Mouse (Mus musculus) MEL (cell line): ENCODE results near the gene Tmeff2. TPM values are rescaled to one million over a fixed set of nuclear protein-coding genes. Genes with fewer than 3 reads are reported as not detected.

ENCODE experiments used
- DNase-seq: peaks from one replicate; pipeline ENCODE4 v3.0.0; 2011; ENCODE audit warnings: low read depth, low spot score
- H3K27ac ChIP-seq: 2 replicates; pipeline ENCODE4 v1.5.1; 2012; ENCODE audit warnings: low read depth, mild to moderate bottlenecking, control low read depth, low read length, moderate library complexity; ENCODE audit not compliant: control insufficient read depth
- H3K27me3 ChIP-seq, 2 experiments: fragments of 150-350 bp in 1 of 2; sonication (generic) in 1 of 2; 2 replicates each; pipeline ENCODE4 v1.6.1; 2012; ENCODE audit warnings: low read length in 2 of 2, mild to moderate bottlenecking in 2 of 2, improper control_type of control experiment in 1 of 2, moderate library complexity in 1 of 2; ENCODE audit not compliant: insufficient read depth in 2 of 2, control insufficient read depth in 1 of 2
- H3K36me3 ChIP-seq, 2 experiments: 2 replicates each; pipeline ENCODE4 v1.6.1; 2012 to 2014; ENCODE audit warnings: low read length in 2 of 2, improper control_type of control experiment in 1 of 2, inconsistent platforms in 1 of 2, mild to moderate bottlenecking in 1 of 2; ENCODE audit not compliant: insufficient read depth in 2 of 2, control insufficient read depth in 1 of 2
- H3K4me1 ChIP-seq, 2 experiments: fragments of 150-350 bp in 1 of 2; sonication (generic) in 1 of 2; 2 replicates each; pipeline ENCODE4 v1.6.1; 2012; ENCODE audit warnings: low read length in 2 of 2, improper control_type of control experiment in 1 of 2, mild to moderate bottlenecking in 1 of 2; ENCODE audit not compliant: insufficient read depth in 2 of 2, control insufficient read depth in 1 of 2
- H3K4me3 ChIP-seq, 2 experiments: fragments of 150-350 bp in 1 of 2; sonication (generic) in 1 of 2; 2 replicates each; pipeline ENCODE4 v1.5.1; 2012; ENCODE audit warnings: low read depth in 2 of 2, low read length in 2 of 2, mild to moderate bottlenecking in 2 of 2, moderate library complexity in 2 of 2, control low read depth in 1 of 2, improper control_type of control experiment in 1 of 2; ENCODE audit not compliant: control insufficient read depth in 1 of 2, insufficient read depth in 1 of 2
- H3K79me2 ChIP-seq: 2 replicates; pipeline ENCODE4 v1.6.1; 2012; ENCODE audit warnings: mild to moderate bottlenecking, low read length, moderate library complexity; ENCODE audit not compliant: control insufficient read depth, poor library complexity, insufficient read depth
- H3K9ac ChIP-seq: 2 replicates; pipeline ENCODE4 v1.6.1; 2012; ENCODE audit warnings: low read depth, mild to moderate bottlenecking, control low read depth, low read length, moderate library complexity; ENCODE audit not compliant: control insufficient read depth, poor library complexity, severe bottlenecking
- H3K9me3 ChIP-seq: fragments of 150-350 bp; sonication (generic); replicated peaks from 2 replicates; pipeline ENCODE4 v1.6.1; 2012; ENCODE audit warnings: mild to moderate bottlenecking, low read length, improper control_type of control experiment, moderate library complexity; ENCODE audit not compliant: insufficient read depth
- BHLHE40 ChIP-seq: IDR thresholded peaks from 2 replicates; pipeline ENCODE4 v1.6.1; 2012; ENCODE audit warnings: low read depth, mild to moderate bottlenecking, inconsistent platforms, low read length, improper control_type of control experiment, borderline replicate concordance
- CHD1 ChIP-seq: IDR thresholded peaks from 2 replicates; pipeline ENCODE4 v1.6.1; 2012; ENCODE audit warnings: low read depth, mild to moderate bottlenecking, inconsistent platforms, low read length, improper control_type of control experiment
- CTCF ChIP-seq, 3 experiments: IDR thresholded peaks in 2 of 3; conservative IDR thresholded peaks in 1 of 3; 2 replicates each; pipeline ENCODE4 v1.5.1; 2011 to 2012; ENCODE audit warnings: low read length in 3 of 3, low read depth in 2 of 3, mild to moderate bottlenecking in 2 of 3, improper control_type of control experiment in 1 of 3, inconsistent platforms in 1 of 3, mixed read lengths in 1 of 3, moderate library complexity in 1 of 3; ENCODE audit not compliant: control insufficient read depth in 1 of 3, insufficient read depth in 1 of 3, poor library complexity in 1 of 3, severe bottlenecking in 1 of 3
- E2F4 ChIP-seq: IDR thresholded peaks from 2 replicates; pipeline ENCODE4 v1.6.1; 2011; ENCODE audit warnings: low read depth, low read length, improper control_type of control experiment, borderline replicate concordance
- ELF1 ChIP-seq: IDR thresholded peaks from 2 replicates; pipeline ENCODE4 v1.6.1; 2014; ENCODE audit warnings: low read depth, mild to moderate bottlenecking, inconsistent platforms, low read length, improper control_type of control experiment, moderate library complexity
- GABPA ChIP-seq: IDR thresholded peaks from 2 replicates; pipeline ENCODE4 v1.6.1; 2012; ENCODE audit warnings: low read depth, mild to moderate bottlenecking, inconsistent platforms, low read length, improper control_type of control experiment, moderate library complexity
- JUND ChIP-seq: IDR thresholded peaks from 2 replicates; pipeline ENCODE4 v1.6.1; 2011; ENCODE audit warnings: low read depth, mild to moderate bottlenecking, improper control_type of control experiment, low read length
- MAX ChIP-seq: IDR thresholded peaks from 2 replicates; pipeline ENCODE4 v1.6.1; 2011; ENCODE audit warnings: low read length, improper control_type of control experiment
- MAZ ChIP-seq: IDR thresholded peaks from 2 replicates; pipeline ENCODE4 v1.6.1; 2012; ENCODE audit warnings: low read depth, mild to moderate bottlenecking, inconsistent platforms, low read length, improper control_type of control experiment
- NELFE ChIP-seq: IDR thresholded peaks from 2 replicates; pipeline ENCODE4 v1.6.1; 2011; ENCODE audit warnings: low read depth, low read length, improper control_type of control experiment
- NRF1 ChIP-seq: IDR thresholded peaks from 2 replicates; pipeline ENCODE4 v1.6.1; 2014; ENCODE audit warnings: low read depth, mild to moderate bottlenecking, inconsistent platforms, low read length, improper control_type of control experiment, moderate library complexity; ENCODE audit not compliant: poor library complexity, insufficient read depth, severe bottlenecking
- TBP ChIP-seq: IDR thresholded peaks from 2 replicates; pipeline ENCODE4 v1.8.0; 2011; ENCODE audit warnings: low read depth, low read length, improper control_type of control experiment
- UBTF ChIP-seq: IDR thresholded peaks from 2 replicates; pipeline ENCODE4 v1.6.1; 2012; ENCODE audit warnings: low read depth, mild to moderate bottlenecking, inconsistent platforms, low read length, improper control_type of control experiment, moderate library complexity, borderline replicate concordance; ENCODE audit not compliant: insufficient read depth
- USF1 ChIP-seq: IDR thresholded peaks from 2 replicates; pipeline ENCODE4 v1.6.1; 2014; ENCODE audit warnings: low read depth, mild to moderate bottlenecking, inconsistent platforms, low read length, improper control_type of control experiment, moderate library complexity
- USF2 ChIP-seq, 2 experiments: IDR thresholded peaks; 2 replicates each; pipeline ENCODE4 v1.6.1; 2011 to 2012; ENCODE audit warnings: improper control_type of control experiment in 2 of 2, low read length in 2 of 2, borderline replicate concordance in 1 of 2, inconsistent platforms in 1 of 2, low read depth in 1 of 2, mild to moderate bottlenecking in 1 of 2; ENCODE audit not compliant: insufficient read depth in 1 of 2
- ZC3H11A ChIP-seq: IDR thresholded peaks from 2 replicates; pipeline ENCODE4 v1.6.1; 2012; ENCODE audit warnings: low read depth, mild to moderate bottlenecking, inconsistent platforms, low read length, improper control_type of control experiment
- ZKSCAN1 ChIP-seq: IDR thresholded peaks from 2 replicates; pipeline ENCODE4 v1.6.1; 2012; ENCODE audit warnings: low read depth, mild to moderate bottlenecking, inconsistent platforms, low read length, improper control_type of control experiment, moderate library complexity
- ZMIZ1 ChIP-seq: IDR thresholded peaks from 2 replicates; pipeline ENCODE4 v1.6.1; 2012; ENCODE audit warnings: low read depth, mild to moderate bottlenecking, inconsistent platforms, low read length, improper control_type of control experiment, moderate library complexity
- ZNF384 ChIP-seq: IDR thresholded peaks from 2 replicates; pipeline ENCODE4 v1.6.1; 2012; ENCODE audit warnings: low read depth, mild to moderate bottlenecking, inconsistent platforms, low read length, improper control_type of control experiment
- polyA plus RNA-seq, 2 experiments: library from polyadenylated mRNA; stranded (reverse) in 1 of 2; unstranded in 1 of 2; fragments of >175 nt in 1 of 2; fragments of >200 nt in 1 of 2; gene quantifications; 2 replicates each; pipeline versions ENCODE4 v1.2.1 to v1.2.4; 2012; ENCODE audit warnings: low replicate concordance in 2 of 2, low read depth in 1 of 2; ENCODE audit not compliant: insufficient read length in 2 of 2, insufficient read depth in 1 of 2, missing spikeins in 1 of 2
- total RNA-seq: library from RNA; depleted of rRNA; stranded (reverse); fragments of 300-350 nt; gene quantifications from 2 replicates; pipeline ENCODE4 v1.2.3, GENCODE M21; 2012

Tmeff2 gene
- total and polyA plus RNA-seq, 3 experiments: not detected

- DNase-seq: no peak
- no peak overlapping the region for H3K4me3 ChIP-seq
- H3K4me1 ChIP-seq: no peaks in the 10 kb centered on the region
- no peaks in the 10 kb centered on the region for H3K9me3 ChIP-seq
- no peaks in the 10 kb centered on the region for H3K36me3 ChIP-seq
- H3K27ac ChIP-seq: no peak overlapping the region
- H3K27me3 ChIP-seq: no peaks in the 10 kb centered on the region
- TF ChIP-seq CTCF (IDR thresholded peaks at IDR 0.05 in 2 of 3, conservative IDR thresholded peaks at IDR 0.05 in 1 of 3; ENCODE audit: control insufficient read depth in 1 of 3, insufficient read depth in 1 of 3, low read depth in 2 of 3, low read length in 3 of 3, poor library complexity in 1 of 3, severe bottlenecking in 1 of 3): no peak
- TF ChIP-seq NRF1: no peak
- TF ChIP-seq UBTF: no peak
- no peak for TF ChIP-seq CHD1
- TF ChIP-seq NELFE: no peak
- TF ChIP-seq E2F4: no peak
- TF ChIP-seq USF1: no peak
- TF ChIP-seq ZNF384: no peak
- no peak for TF ChIP-seq JUND
- no peak for TF ChIP-seq GABPA
- H3K9ac ChIP-seq: no peak overlapping the region
- H3K79me2 ChIP-seq: no peaks in the 10 kb centered on the region
These were observed 189.4 kb downstream of the Tmeff2 start for GRCm38 (mm10) chr1:51089803-51090202.

- TF ChIP-seq MAX (no peak), BHLHE40 (no peak), MAZ (no peak), USF1 (no peak), ZKSCAN1 (no peak), ELF1 (no peak), TBP (no peak), USF2 (IDR thresholded peaks at IDR 0.05; ENCODE audit: borderline replicate concordance in 1 of 2, insufficient read depth in 1 of 2, low read depth in 1 of 2, low read length in 2 of 2) (no peak), ZC3H11A (no peak), ZMIZ1 (no peak)
- H3K9ac ChIP-seq: no peak overlapping the region
- no peak overlapping the region for H3K4me3 ChIP-seq
- H3K9me3 ChIP-seq: no peaks in the 10 kb centered on the region
- no peaks in the 10 kb centered on the region for H3K36me3 ChIP-seq
- H3K27ac ChIP-seq: no peak overlapping the region
- H3K79me2 ChIP-seq: no peaks in the 10 kb centered on the region
- no peaks in the 10 kb centered on the region for H3K27me3 ChIP-seq
- no peaks in the 10 kb centered on the region for H3K4me1 ChIP-seq
- no peak for DNase-seq
These were observed 189.8 kb downstream of the Tmeff2 start for GRCm38 (mm10) chr1:51090212-51090761.
